Mouse (Mus musculus): ENCODE data around the gene Ndufv3. TPM values are rescaled to one million over a fixed set of nuclear protein-coding genes. Genes with fewer than 3 reads are reported as not detected.

Ndufv3 gene
- polyA plus RNA-seq, 1 experiment = 475 TPM

- TF ChIP-seq POLR2A (IDR thresholded peaks at IDR 0.05; ENCODE audit: low read depth, low read length) (no peak), CTCF (conservative IDR thresholded peaks at IDR 0.05; ENCODE audit: insufficient read depth, insufficient read length, low read depth, low read length) (no peak)
- Histone ChIP-seq H3K4me1 (ENCODE audit: control insufficient read depth, insufficient read depth, low read length) (peaks cover 28% of the 10 kb centered on the region), H3K27ac (ENCODE audit: insufficient read depth, low read depth, low read length) (peak overlapping the region; percentile 12; the same call in 1 of the 2 replicates), H3K27me3 (replicated peaks; ENCODE audit: control insufficient read depth, insufficient read depth, low read length) (no peaks in the 10 kb centered on the region), H3K36me3 (ENCODE audit: control insufficient read depth, insufficient read depth, low read length) (no peaks in the 10 kb centered on the region), H3K4me3 (ENCODE audit: insufficient read depth, low read depth, low read length) (peak overlapping the region; percentile 75)
- WGBS = under 1% methylated on average over 44 of the region's 44 CpGs
- no peak for DNase-seq
These were observed 44.9 kb downstream of the Ndufv3 start for GRCm38 (mm10) chr17:31564858-31565140.

GRCm38 (mm10) chr17:31565141-31566056 lies 45.5 kb downstream of the Ndufv3 start:
- H3K36me3 ChIP-seq (ENCODE audit: control insufficient read depth, insufficient read depth, low read length) = no peaks in the 10 kb centered on the region
- H3K27me3 ChIP-seq (replicated peaks; ENCODE audit: control insufficient read depth, insufficient read depth, low read length) = no peaks in the 10 kb centered on the region
- H3K4me1 ChIP-seq (ENCODE audit: control insufficient read depth, insufficient read depth, low read length) = peaks cover 30% of the 10 kb centered on the region
- peak overlapping the region; percentile 68 for H3K27ac ChIP-seq (ENCODE audit: insufficient read depth, low read depth, low read length)
- peak overlapping the region; percentile 75 for H3K4me3 ChIP-seq (ENCODE audit: insufficient read depth, low read depth, low read length)
- WGBS = under 1% methylated on average over 87 of the region's 88 CpGs
- peak; percentile 25 for DNase-seq
- TF ChIP-seq POLR2A (IDR thresholded peaks at IDR 0.05; ENCODE audit: low read depth, low read length) (no peak), CTCF (conservative IDR thresholded peaks at IDR 0.05; ENCODE audit: insufficient read depth, insufficient read length, low read depth, low read length) (no peak)

GRCm38 (mm10) chr17:31566276-31566675 lies 46.4 kb downstream of the Ndufv3 start:
- no peaks in the 10 kb centered on the region for H3K27me3 ChIP-seq (replicated peaks; ENCODE audit: control insufficient read depth, insufficient read depth, low read length)
- H3K36me3 ChIP-seq (ENCODE audit: control insufficient read depth, insufficient read depth, low read length) = no peaks in the 10 kb centered on the region
- peak overlapping the region; percentile 13 for H3K4me3 ChIP-seq (ENCODE audit: insufficient read depth, low read depth, low read length)

GRCm38 (mm10) chr17:31569756-31570155 lies 49.8 kb downstream of the Ndufv3 start:
- peak; percentile 64 for DNase-seq
- WGBS = 59% methylated on average over 1 of the region's 1 CpGs
- 0 out of 2 replicates have a peak overlapping the region, but pooled peaks have one; percentile 48 for H3K27ac ChIP-seq (ENCODE audit: insufficient read depth, low read depth, low read length)
- no peak for TF ChIP-seq POLR2A (IDR thresholded peaks at IDR 0.05; ENCODE audit: low read depth, low read length)
- no peak for TF ChIP-seq CTCF (conservative IDR thresholded peaks at IDR 0.05; ENCODE audit: insufficient read depth, insufficient read length, low read depth, low read length)
- no peaks in the 10 kb centered on the region for H3K27me3 ChIP-seq (replicated peaks; ENCODE audit: control insufficient read depth, insufficient read depth, low read length)
- peaks cover 25% of the 10 kb centered on the region; the same call in 1 of the 2 replicates for H3K4me1 ChIP-seq (ENCODE audit: control insufficient read depth, insufficient read depth, low read length)
- no peak overlapping the region for H3K4me3 ChIP-seq (ENCODE audit: insufficient read depth, low read depth, low read length)
- no peaks in the 10 kb centered on the region for H3K36me3 ChIP-seq (ENCODE audit: control insufficient read depth, insufficient read depth, low read length)

More at GRCm38 (mm10) chr17:31566276-31566675, 46.4 kb downstream of the Ndufv3 start:
- peak overlapping the region; percentile 24; the same call in 1 of the 2 replicates for H3K27ac ChIP-seq (ENCODE audit: insufficient read depth, low read depth, low read length)
- no peak for DNase-seq
- WGBS = 63% methylated on average over 6 of the region's 6 CpGs
- H3K4me1 ChIP-seq (ENCODE audit: control insufficient read depth, insufficient read depth, low read length) = peaks cover 30% of the 10 kb centered on the region
- TF ChIP-seq POLR2A (IDR thresholded peaks at IDR 0.05; ENCODE audit: low read depth, low read length) (no peak), CTCF (conservative IDR thresholded peaks at IDR 0.05; ENCODE audit: insufficient read depth, insufficient read length, low read depth, low read length) (no peak)

- Histone ChIP-seq H3K27ac (ENCODE audit: insufficient read depth, low read depth, low read length) (no peak overlapping the region), H3K4me1 (ENCODE audit: control insufficient read depth, insufficient read depth, low read length) (peaks cover 25% of the 10 kb centered on the region; the same call in 1 of the 2 replicates), H3K27me3 (replicated peaks; ENCODE audit: control insufficient read depth, insufficient read depth, low read length) (no peaks in the 10 kb centered on the region), H3K4me3 (ENCODE audit: insufficient read depth, low read depth, low read length) (no peak overlapping the region), H3K36me3 (ENCODE audit: control insufficient read depth, insufficient read depth, low read length) (no peaks in the 10 kb centered on the region)
- TF ChIP-seq CTCF (conservative IDR thresholded peaks at IDR 0.05; ENCODE audit: insufficient read depth, insufficient read length, low read depth, low read length) = no peak
- TF ChIP-seq POLR2A (IDR thresholded peaks at IDR 0.05; ENCODE audit: low read depth, low read length) = no peak
- WGBS = 70% methylated on average over 9 of the region's 9 CpGs
- no peak for DNase-seq
These were observed 50.5 kb downstream of the Ndufv3 start for GRCm38 (mm10) chr17:31570321-31570925.

- no peak for DNase-seq
- H3K4me1 ChIP-seq (ENCODE audit: control insufficient read depth, insufficient read depth, low read length) = peaks cover 17% of the 10 kb centered on the region; the same call in 1 of the 2 replicates
- H3K4me3 ChIP-seq (ENCODE audit: insufficient read depth, low read depth, low read length) = no peak overlapping the region
- H3K36me3 ChIP-seq (ENCODE audit: control insufficient read depth, insufficient read depth, low read length) = no peaks in the 10 kb centered on the region
- H3K27ac ChIP-seq (ENCODE audit: insufficient read depth, low read depth, low read length) = no peak overlapping the region
- H3K27me3 ChIP-seq (replicated peaks; ENCODE audit: control insufficient read depth, insufficient read depth, low read length) = no peaks in the 10 kb centered on the region
- no peak for TF ChIP-seq POLR2A (IDR thresholded peaks at IDR 0.05; ENCODE audit: low read depth, low read length)
- no peak for TF ChIP-seq CTCF (conservative IDR thresholded peaks at IDR 0.05; ENCODE audit: insufficient read depth, insufficient read length, low read depth, low read length)
- WGBS = 85% methylated on average over 5 of the region's 5 CpGs
These were observed 51.8 kb downstream of the Ndufv3 start for GRCm38 (mm10) chr17:31571689-31572088.

GRCm38 (mm10) chr17:31574662-31575061 lies 54.7 kb downstream of the Ndufv3 start:
- 70% methylated on average over 7 of the region's 7 CpGs for WGBS
- peaks cover 3% of the 10 kb centered on the region; the same call in 1 of the 2 replicates for H3K4me1 ChIP-seq (ENCODE audit: control insufficient read depth, insufficient read depth, low read length)
- no peak overlapping the region for H3K27ac ChIP-seq (ENCODE audit: insufficient read depth, low read depth, low read length)
- no peak for DNase-seq
- no peaks in the 10 kb centered on the region for H3K36me3 ChIP-seq (ENCODE audit: control insufficient read depth, insufficient read depth, low read length)
- TF ChIP-seq CTCF (conservative IDR thresholded peaks at IDR 0.05; ENCODE audit: insufficient read depth, insufficient read length, low read depth, low read length) = no peak
- no peak for TF ChIP-seq POLR2A (IDR thresholded peaks at IDR 0.05; ENCODE audit: low read depth, low read length)
- no peaks in the 10 kb centered on the region for H3K27me3 ChIP-seq (replicated peaks; ENCODE audit: control insufficient read depth, insufficient read depth, low read length)
- no peak overlapping the region for H3K4me3 ChIP-seq (ENCODE audit: insufficient read depth, low read depth, low read length)

Measured in kidney, adult 2 months (tissue).